Mouse (Mus musculus) urinary bladder, postnatal 25 days (tissue): ENCODE measurements around the gene Tnfaip8l3.
"Not testable (repeated sequence)": the region's sequence is repeated elsewhere in the genome, so short reads cannot be mapped to it uniquely, and the experiment has no call there.

Experiments used
- DNase-seq: peaks from one replicate; pipeline ENCODE4 v3.0.0; 2022; ENCODE audit warnings: low spot score

Gene Tnfaip8l3

GRCm38 (mm10) chr9:54068032-54068649 is at the start of gene Tnfaip8l3:
Gene Tnfaip8l3, minus strand, starts transcription at chr9:54068388.
- peak; percentile 20 for DNase-seq

GRCm38 (mm10) chr9:54112726-54113125 is 44.5 kb upstream of the Tnfaip8l3 start:
- no peak for DNase-seq

- no peak for DNase-seq
Observed at GRCm38 (mm10) chr9:54098636-54099035, 30.4 kb upstream of the Tnfaip8l3 start.

GRCm38 (mm10) chr9:54097091-54097490 is 28.9 kb upstream of the Tnfaip8l3 start:
- no peak for DNase-seq

GRCm38 (mm10) chr9:54084245-54084644 is 16.1 kb upstream of the Tnfaip8l3 start:
- DNase-seq: no peak

GRCm38 (mm10) chr9:54077740-54078139 is 9.6 kb upstream of the Tnfaip8l3 start:
- DNase-seq: no peak

- DNase-seq: no peak
Observed at GRCm38 (mm10) chr9:54074901-54075300, 6.7 kb upstream of the Tnfaip8l3 start.

GRCm38 (mm10) chr9:54073688-54074087 is 5.5 kb upstream of the Tnfaip8l3 start:
- no peak for DNase-seq

GRCm38 (mm10) chr9:54071474-54072095 is 3.4 kb upstream of the Tnfaip8l3 start:
- no peak for DNase-seq

GRCm38 (mm10) chr9:54069204-54069603 is 1.0 kb upstream of the Tnfaip8l3 start:
- no peak for DNase-seq

GRCm38 (mm10) chr9:54068777-54069176 is 589 bp upstream of the Tnfaip8l3 start:
- peak; percentile 64 for DNase-seq

- no peak for DNase-seq
Observed at GRCm38 (mm10) chr9:54067642-54068031, 551 bp downstream of the Tnfaip8l3 start.

- DNase-seq: no peak
Observed at GRCm38 (mm10) chr9:54064836-54065235, 3.4 kb downstream of the Tnfaip8l3 start.

- DNase-seq: no peak
Observed at GRCm38 (mm10) chr9:54063655-54064054, 4.5 kb downstream of the Tnfaip8l3 start.

GRCm38 (mm10) chr9:54061666-54062065 is 6.5 kb downstream of the Tnfaip8l3 start:
- no peak for DNase-seq

GRCm38 (mm10) chr9:54051298-54052068 is 16.7 kb downstream of the Tnfaip8l3 start:
- DNase-seq: no peak

GRCm38 (mm10) chr9:54048978-54049377 is 19.2 kb downstream of the Tnfaip8l3 start:
- no peak for DNase-seq

GRCm38 (mm10) chr9:54043067-54043466 is 25.1 kb downstream of the Tnfaip8l3 start:
- no peak for DNase-seq

- DNase-seq: no peak
Observed at GRCm38 (mm10) chr9:54037717-54038116, 30.5 kb downstream of the Tnfaip8l3 start.

- no peak for DNase-seq
Observed at GRCm38 (mm10) chr9:54034691-54035090, 33.5 kb downstream of the Tnfaip8l3 start.

GRCm38 (mm10) chr9:54022795-54023194 is 45.4 kb downstream of the Tnfaip8l3 start:
- no peak for DNase-seq

- no peak for DNase-seq
Observed at GRCm38 (mm10) chr9:53994528-53994927, 73.7 kb downstream of the Tnfaip8l3 start.

GRCm38 (mm10) chr9:53992567-53992966 is 75.6 kb downstream of the Tnfaip8l3 start:
- DNase-seq: not testable (repeated sequence)
